ENCODE assay signal across 11 mouse cellular contexts in genomic region chr1:62794896-62795255, GRCm38 (mm10).
DNase-seq lines count a peak whose midpoint lies in the region; ATAC-seq and TF ChIP-seq lines count a peak whose summit lies in the region.
"Had no signal": no experiment of that assay in that cellular context is flagged by ENCODE, and none has a peak within 500 bp of the region (broad histone marks: within the 10 kb centered on the region; RNA-seq: fewer than 3 reads in every experiment).

No protein-coding gene starts in this region.

- no peak for DNase-seq in layer of hippocampus, adult 2 months (ENCODE audit: low spot score in 2 of 2)
- DNase-seq in layer of hippocampus, adult 9-11 months = no peak
- no peak for DNase-seq in hindbrain, embryonic 14.5 days (ENCODE audit: low spot score)
- DNase-seq in midbrain, postnatal 0 days (ENCODE audit: low spot score) = no peak
- no peak for DNase-seq in frontal cortex, adult 2 months (ENCODE audit: extremely low spot score in 1 of 2, low spot score in 1 of 2)
- DNase-seq in embryo, embryonic 10 days (ENCODE audit: low spot score) = no peak

- no peak overlapping the region for H3K9ac ChIP-seq in embryonic facial prominence, embryonic 15.5 days
- no peak overlapping the region for H3K9ac ChIP-seq in hindbrain, embryonic 14.5 days
- H3K9ac ChIP-seq in midbrain, postnatal 0 days (replicated peaks; ENCODE audit: low read length, poor library complexity, severe bottlenecking) = no peak overlapping the region
- H3K9ac ChIP-seq in intestine, embryonic 16.5 days (ENCODE audit: low read depth, low read length) = no peak overlapping the region
- H3K9ac ChIP-seq: liver, embryonic 14.5 days had no signal

- 58% methylated on average over 2 of the region's 2 CpGs for WGBS in embryonic facial prominence, embryonic 15.5 days
- 46% methylated on average over 2 of the region's 2 CpGs for WGBS in hindbrain, embryonic 14.5 days
- WGBS in midbrain, postnatal 0 days = 25% methylated on average over 2 of the region's 2 CpGs
- 58% methylated on average over 2 of the region's 2 CpGs for WGBS in intestine, embryonic 16.5 days

- H3K27me3 ChIP-seq in embryonic facial prominence, embryonic 15.5 days = no peaks in the 10 kb centered on the region
- no peaks in the 10 kb centered on the region for H3K27me3 ChIP-seq in hindbrain, embryonic 14.5 days (ENCODE audit: control insufficient read depth, insufficient read depth, low read length)
- no peaks in the 10 kb centered on the region for H3K27me3 ChIP-seq in midbrain, postnatal 0 days (ENCODE audit: insufficient read depth, low read length)
- H3K27me3 ChIP-seq in intestine, embryonic 16.5 days (replicated peaks; ENCODE audit: control insufficient read depth, insufficient read depth, low read length) = no peaks in the 10 kb centered on the region
- H3K27me3 ChIP-seq: CH12.LX had no signal

- peaks cover 29% of the 10 kb centered on the region for H3K4me1 ChIP-seq in embryonic facial prominence, embryonic 15.5 days
- H3K4me1 ChIP-seq in hindbrain, embryonic 14.5 days (replicated peaks; ENCODE audit: control insufficient read depth, insufficient read depth, low read length) = peaks cover 21% of the 10 kb centered on the region
- peaks cover 11% of the 10 kb centered on the region; the same call in 1 of the 2 replicates for H3K4me1 ChIP-seq in midbrain, postnatal 0 days (ENCODE audit: insufficient read depth, low read length)
- H3K4me1 ChIP-seq in intestine, embryonic 16.5 days (ENCODE audit: control insufficient read depth, insufficient read depth, low read length) = peaks cover 10% of the 10 kb centered on the region

- H3K4me3 ChIP-seq in layer of hippocampus, adult 2 months = no peak overlapping the region
- H3K4me3 ChIP-seq in embryonic facial prominence, embryonic 15.5 days (replicated peaks) = no peak overlapping the region
- no peak overlapping the region for H3K4me3 ChIP-seq in hindbrain, embryonic 14.5 days (replicated peaks; ENCODE audit: low read length)
- no peak overlapping the region for H3K4me3 ChIP-seq in midbrain, postnatal 0 days (ENCODE audit: low read depth, low read length)
- no peak overlapping the region for H3K4me3 ChIP-seq in intestine, embryonic 16.5 days (ENCODE audit: low read length)

- no peaks in the 10 kb centered on the region for H3K9me3 ChIP-seq in embryonic facial prominence, embryonic 15.5 days (replicated peaks)
- H3K9me3 ChIP-seq in hindbrain, embryonic 14.5 days (ENCODE audit: control insufficient read depth, low read length) = no peaks in the 10 kb centered on the region
- no peaks in the 10 kb centered on the region for H3K9me3 ChIP-seq in midbrain, postnatal 0 days (ENCODE audit: low read length)
- H3K9me3 ChIP-seq in intestine, embryonic 16.5 days (ENCODE audit: control insufficient read depth, low read length) = no peaks in the 10 kb centered on the region

- no peak for TF ChIP-seq CTCF in layer of hippocampus, adult 2 months (conservative IDR thresholded peaks at IDR 0.05)
- TF ChIP-seq CTCF in midbrain, postnatal 0 days (IDR thresholded peaks at IDR 0.05) = no peak

- H3K27ac ChIP-seq in layer of hippocampus, adult 2 months = peak overlapping the region; percentile 72; the same call in 1 of the 2 replicates
- H3K27ac ChIP-seq in embryonic facial prominence, embryonic 15.5 days (replicated peaks) = no peak overlapping the region
- H3K27ac ChIP-seq in hindbrain, embryonic 14.5 days = peak overlapping the region; percentile 44
- peak overlapping the region; percentile 81 for H3K27ac ChIP-seq in midbrain, postnatal 0 days (ENCODE audit: low read depth, low read length)
- H3K27ac ChIP-seq in intestine, embryonic 16.5 days (ENCODE audit: low read length) = no peak overlapping the region
- H3K27ac ChIP-seq: liver, embryonic 14.5 days had no signal

- no peaks in the 10 kb centered on the region for H3K36me3 ChIP-seq in embryonic facial prominence, embryonic 15.5 days
- H3K36me3 ChIP-seq in hindbrain, embryonic 14.5 days (replicated peaks; ENCODE audit: control insufficient read depth, insufficient read depth) = peaks cover 7% of the 10 kb centered on the region; the same call in 1 of the 2 replicates
- no peaks in the 10 kb centered on the region for H3K36me3 ChIP-seq in midbrain, postnatal 0 days (ENCODE audit: insufficient read depth, low read length)
- 0 out of 2 replicates have a peak, but pooled peaks cover 3% of the 10 kb centered on the region for H3K36me3 ChIP-seq in intestine, embryonic 16.5 days (ENCODE audit: control insufficient read depth, insufficient read depth, low read length)

- no peak for ATAC-seq in embryonic facial prominence, embryonic 15.5 days (ENCODE audit: insufficient number of reproducible peaks, low FRiP score, low TSS enrichment, low read depth)
- ATAC-seq in hindbrain, embryonic 14.5 days (ENCODE audit: low FRiP score) = 0 out of 2 replicates have a peak, but pooled peaks have one; percentile 47
- peak; percentile 64; the same call in 1 of the 2 replicates for ATAC-seq in midbrain, postnatal 0 days (ENCODE audit: low FRiP score)
- ATAC-seq in intestine, embryonic 16.5 days = no peak
- ATAC-seq: activated CD4-positive, CD25-positive, alpha-beta regulatory T cell, adult 4 months had no signal

- H3K4me2 ChIP-seq in embryonic facial prominence, embryonic 15.5 days (replicated peaks) = peak overlapping the region; percentile 17; the same call in 1 of the 2 replicates
- H3K4me2 ChIP-seq in hindbrain, embryonic 14.5 days (replicated peaks) = peak overlapping the region; percentile 40
- peak overlapping the region; percentile 33 for H3K4me2 ChIP-seq in midbrain, postnatal 0 days (ENCODE audit: low read depth, low read length, poor library complexity, severe bottlenecking)
- no peak overlapping the region for H3K4me2 ChIP-seq in intestine, embryonic 16.5 days (ENCODE audit: low read depth, low read length)

Comparison
In these comparisons a context has a peak if more than half of its experiments do, and no peak if none do; other contexts are left out.
1. H3K27ac ChIP-seq: peak in layer of hippocampus, adult 2 months (single experiment), hindbrain, embryonic 14.5 days (single experiment) and midbrain, postnatal 0 days (single experiment); none in embryonic facial prominence, embryonic 15.5 days (single experiment) and intestine, embryonic 16.5 days (single experiment).
2. ATAC-seq: peak in hindbrain, embryonic 14.5 days (single experiment) and midbrain, postnatal 0 days (single experiment); none in embryonic facial prominence, embryonic 15.5 days (single experiment) and intestine, embryonic 16.5 days (single experiment).